Mouse (Mus musculus): ENCODE results near the gene Gm10309. TPM values are rescaled to one million over a fixed set of nuclear protein-coding genes. Genes with fewer than 3 reads are reported as not detected.

Gene Gm10309
- total RNA-seq, 2 experiments from 2014 or later, result 0.11 TPM; not detected in 1

GRCm38 (mm10) chr17:86514974-86515620 is 10.1 kb upstream of the Gm10309 start:
- no peak for DNase-seq (ENCODE audit: low spot score)

- DNase-seq (ENCODE audit: low spot score), result no peak
Measured at GRCm38 (mm10) chr17:86509871-86510270, 4.8 kb upstream of the Gm10309 start.

GRCm38 (mm10) chr17:86508212-86508490 is 3.1 kb upstream of the Gm10309 start:
- DNase-seq (ENCODE audit: low spot score), result no peak

- peak; percentile 29 for DNase-seq (ENCODE audit: low spot score)
Measured at GRCm38 (mm10) chr17:86507342-86508211, 2.5 kb upstream of the Gm10309 start.

- no peak for DNase-seq (ENCODE audit: low spot score)
Measured at GRCm38 (mm10) chr17:86506881-86507280, 1.8 kb upstream of the Gm10309 start.

GRCm38 (mm10) chr17:86503208-86503897 is 1.7 kb downstream of the Gm10309 start:
- no peak for DNase-seq (ENCODE audit: low spot score)

GRCm38 (mm10) chr17:86501393-86501792 is 3.6 kb downstream of the Gm10309 start:
- DNase-seq (ENCODE audit: low spot score), result peak; percentile 29

GRCm38 (mm10) chr17:86499359-86500045 is 5.5 kb downstream of the Gm10309 start:
- peak; percentile 44 for DNase-seq (ENCODE audit: low spot score)

GRCm38 (mm10) chr17:86497302-86497701 is 7.7 kb downstream of the Gm10309 start:
- no peak for DNase-seq (ENCODE audit: low spot score)

- peak; percentile 45 for DNase-seq (ENCODE audit: low spot score)
Measured at GRCm38 (mm10) chr17:86496123-86496771, 8.8 kb downstream of the Gm10309 start.

- no peak for DNase-seq (ENCODE audit: low spot score)
Measured at GRCm38 (mm10) chr17:86494895-86495294, 10.1 kb downstream of the Gm10309 start.

GRCm38 (mm10) chr17:86494494-86494893 is 10.5 kb downstream of the Gm10309 start:
- no peak for DNase-seq (ENCODE audit: low spot score)

- DNase-seq (ENCODE audit: low spot score), result no peak
Measured at GRCm38 (mm10) chr17:86493891-86494420, 11.1 kb downstream of the Gm10309 start.

GRCm38 (mm10) chr17:86492376-86492775 is 12.7 kb downstream of the Gm10309 start:
- DNase-seq (ENCODE audit: low spot score), result no peak

- no peak for DNase-seq (ENCODE audit: low spot score)
Measured at GRCm38 (mm10) chr17:86489827-86490226, 15.2 kb downstream of the Gm10309 start.

- no peak for DNase-seq (ENCODE audit: low spot score)
Measured at GRCm38 (mm10) chr17:86487450-86487849, 17.6 kb downstream of the Gm10309 start.

GRCm38 (mm10) chr17:86486657-86487056 is 18.4 kb downstream of the Gm10309 start:
- no peak for DNase-seq (ENCODE audit: low spot score)

- peak; percentile 86 for DNase-seq (ENCODE audit: low spot score)
Measured at GRCm38 (mm10) chr17:86484087-86484737, 20.8 kb downstream of the Gm10309 start.

- DNase-seq (ENCODE audit: low spot score), result no peak
Measured at GRCm38 (mm10) chr17:86482675-86483074, 22.4 kb downstream of the Gm10309 start.

GRCm38 (mm10) chr17:86479406-86479805 is 25.6 kb downstream of the Gm10309 start:
- no peak for DNase-seq (ENCODE audit: low spot score)

Measured in gastrocnemius, adult 18-20 months (tissue).